Mouse (Mus musculus) E14TG2a.4 (cell line): ENCODE measurements around the gene Zswim1.
A peak's percentile ranks its signal among the peaks of the same experiment; 100 is the strongest.

Experiments
- H3K27me3 ChIP-seq: 2 replicates; pipeline ENCODE4 v1.6.1; 2014; ENCODE audit warnings: low read length, control low read depth; ENCODE audit not compliant: insufficient read depth
- H3K36me3 ChIP-seq: 2 replicates; pipeline ENCODE4 v1.6.1; 2014; ENCODE audit warnings: low read length, control low read depth; ENCODE audit not compliant: insufficient read depth
- H3K4me1 ChIP-seq: replicated peaks from 2 replicates; pipeline ENCODE4 v1.6.1; 2014; ENCODE audit warnings: low read depth, low read length, control low read depth
- H3K4me3 ChIP-seq: replicated peaks from 2 replicates; pipeline ENCODE4 v1.5.1; 2014; ENCODE audit warnings: mild to moderate bottlenecking, low read length
- H3K9me3 ChIP-seq: 2 replicates; pipeline ENCODE4 v1.6.1; 2014; ENCODE audit warnings: low read length, control low read depth
- CTCF ChIP-seq: conservative IDR thresholded peaks from 2 replicates; pipeline ENCODE4 v1.5.1; 2014; ENCODE audit warnings: low read length
- NANOG ChIP-seq: IDR thresholded peaks from 2 replicates; pipeline ENCODE4 v1.6.1; 2014; ENCODE audit warnings: borderline replicate concordance, low read length, mixed read lengths
- POU5F1 ChIP-seq: IDR thresholded peaks from 2 replicates; pipeline ENCODE4 v1.6.1; 2014; ENCODE audit warnings: low read length, borderline replicate concordance

Gene Zswim1

GRCm38 (mm10) chr2:164800252-164801004 is 22.1 kb upstream of the Zswim1 start:
- Histone ChIP-seq H3K27me3 (no peaks in the 10 kb centered on the region), H3K4me3 (no peak overlapping the region), H3K9me3 (no peaks in the 10 kb centered on the region), H3K36me3 (peaks cover 77% of the 10 kb centered on the region), H3K4me1 (peaks cover 48% of the 10 kb centered on the region)
- no peak for TF ChIP-seq POU5F1
- no peak for TF ChIP-seq CTCF
- TF ChIP-seq NANOG: no peak

DNA sequence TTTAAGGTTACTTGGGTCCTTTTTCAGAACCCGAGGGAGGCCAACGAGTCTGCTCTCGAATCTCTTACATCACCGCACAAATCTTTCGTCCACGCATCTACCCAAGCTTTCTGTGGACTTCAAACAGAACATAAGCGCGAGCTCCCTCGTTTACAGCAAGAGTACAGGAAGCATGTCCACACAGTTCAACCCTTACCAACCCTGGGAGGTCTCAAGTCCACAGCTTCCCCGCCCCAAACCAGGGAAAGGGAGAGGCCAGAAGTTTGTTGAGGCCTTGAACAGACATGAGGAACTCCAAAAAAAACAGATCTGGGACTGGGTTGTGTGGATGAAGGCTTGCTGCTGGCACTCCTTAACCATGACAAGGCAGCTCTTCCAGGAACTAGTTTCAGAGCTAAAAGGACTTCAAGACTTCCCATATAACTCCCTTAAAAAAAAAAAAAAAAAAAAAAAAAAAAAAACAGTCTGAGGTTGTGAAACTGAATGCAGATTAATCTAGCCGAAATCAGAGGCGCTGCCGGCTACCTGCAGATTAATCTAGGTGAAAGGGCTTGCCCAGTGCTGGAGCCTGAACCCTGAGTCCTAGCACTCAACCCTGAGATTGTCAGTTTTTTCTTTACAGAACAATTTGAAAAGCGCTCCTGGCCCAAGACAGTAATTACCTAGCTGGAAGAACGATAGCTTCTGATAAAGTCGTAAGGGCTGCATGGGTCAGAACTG is 19.1 kb upstream of the Zswim1 start:
- peaks cover 56% of the 10 kb centered on the region for H3K36me3 ChIP-seq
- peaks cover 56% of the 10 kb centered on the region for H3K4me1 ChIP-seq
- H3K4me3 ChIP-seq: peak overlapping the region; percentile 93
- TF ChIP-seq NANOG (no peak), POU5F1 (no peak), CTCF (no peak)
- H3K27me3 ChIP-seq: no peaks in the 10 kb centered on the region
- H3K9me3 ChIP-seq: no peaks in the 10 kb centered on the region

GRCm38 (mm10) chr2:164803921-164804313 is 18.6 kb upstream of the Zswim1 start:
- H3K4me1 ChIP-seq: peaks cover 59% of the 10 kb centered on the region
- H3K27me3 ChIP-seq: no peaks in the 10 kb centered on the region
- H3K4me3 ChIP-seq: peak overlapping the region; percentile 93
- no peak for TF ChIP-seq POU5F1
- TF ChIP-seq NANOG: no peak
- TF ChIP-seq CTCF: no peak
- H3K9me3 ChIP-seq: no peaks in the 10 kb centered on the region
- peaks cover 57% of the 10 kb centered on the region for H3K36me3 ChIP-seq

DNA sequence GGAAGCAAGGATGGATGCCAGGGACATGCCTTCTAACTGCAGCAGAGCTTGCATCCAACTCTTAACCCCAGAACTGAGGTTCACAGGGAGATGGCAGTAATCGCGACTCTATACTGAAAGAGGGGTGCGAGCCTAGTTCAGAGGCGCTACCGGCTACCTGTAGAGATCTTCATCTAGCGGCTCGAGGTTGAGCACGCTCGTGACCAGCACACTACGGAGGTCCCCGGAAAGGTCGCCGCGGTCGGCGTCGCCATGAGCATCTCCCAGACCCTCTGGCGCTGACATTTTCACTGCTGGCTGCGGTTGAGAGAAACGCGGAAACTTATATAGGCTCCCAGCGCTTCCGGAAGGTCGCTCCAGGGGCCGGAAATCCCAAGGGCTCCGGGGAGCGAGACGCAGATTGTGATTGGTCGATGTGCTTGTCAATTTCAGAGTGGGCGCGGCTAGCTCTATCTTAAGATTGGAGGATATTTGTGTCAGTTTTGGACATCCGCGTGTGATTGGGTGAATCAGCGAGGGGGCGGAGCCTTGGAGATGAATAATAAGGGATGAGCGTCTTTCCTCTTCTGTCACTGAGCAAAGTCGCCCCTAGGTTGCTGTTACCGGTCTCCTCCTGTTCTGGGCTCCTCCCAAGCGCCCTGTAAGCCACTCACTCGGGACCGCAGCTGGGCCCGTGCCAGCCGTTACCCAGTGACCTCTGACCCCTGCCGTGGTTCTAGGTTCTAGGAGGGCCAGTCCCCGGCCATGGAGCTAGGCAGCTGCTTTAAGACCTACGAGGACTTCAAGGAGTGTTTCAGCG is 17.8 kb upstream of the Zswim1 start, which contains the start of the genes Acot8 and Zswim3:
Acot8 (minus strand) TSS at position 350 of the 799 bp plus-strand sequence.
Zswim3 (plus strand) TSS at position 566 of the 799 bp plus-strand sequence.
- Histone ChIP-seq H3K27me3 (no peaks in the 10 kb centered on the region), H3K36me3 (peaks cover 57% of the 10 kb centered on the region), H3K4me1 (peaks cover 58% of the 10 kb centered on the region), H3K9me3 (no peaks in the 10 kb centered on the region), H3K4me3 (peak within 1 kb of the TSS; percentile 93)
- TF ChIP-seq CTCF (no peak), POU5F1 (no peak), NANOG (no peak)

GRCm38 (mm10) chr2:164805332-164805718 is 17.2 kb upstream of the Zswim1 start:
- TF ChIP-seq NANOG (no peak), POU5F1 (no peak), CTCF (no peak)
- peaks cover 57% of the 10 kb centered on the region for H3K36me3 ChIP-seq
- peaks cover 52% of the 10 kb centered on the region for H3K4me1 ChIP-seq

DNA sequence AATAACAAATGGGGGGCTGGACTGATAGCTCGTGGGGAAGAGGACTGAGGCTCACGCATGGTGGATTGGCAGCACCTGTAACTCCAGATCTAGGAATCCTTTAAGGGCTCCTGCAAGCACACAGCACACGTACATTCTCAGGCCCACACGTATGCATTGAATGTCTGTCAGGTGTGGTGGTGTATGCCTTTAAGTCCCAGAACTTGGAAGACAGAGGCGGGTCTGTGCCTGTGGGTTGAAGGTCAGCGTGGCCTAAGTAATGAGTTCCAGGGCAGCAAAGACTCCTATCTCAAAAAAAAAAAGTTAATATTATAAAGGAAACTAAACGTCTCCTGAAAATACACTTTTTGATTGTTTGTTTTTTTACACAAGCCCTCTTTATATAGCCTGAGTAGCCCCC is 15.9 kb upstream of the Zswim1 start:
- no peaks in the 10 kb centered on the region for H3K27me3 ChIP-seq

More at GRCm38 (mm10) chr2:164805332-164805718, 17.2 kb upstream of the Zswim1 start:
- Histone ChIP-seq H3K4me3 (peak overlapping the region; percentile 93), H3K27me3 (no peaks in the 10 kb centered on the region), H3K9me3 (no peaks in the 10 kb centered on the region)

GRCm38 (mm10) chr2:164813557-164813956 is 8.9 kb upstream of the Zswim1 start:
- Histone ChIP-seq H3K4me3 (no peak overlapping the region), H3K27me3 (no peaks in the 10 kb centered on the region), H3K9me3 (no peaks in the 10 kb centered on the region), H3K4me1 (peaks cover 57% of the 10 kb centered on the region), H3K36me3 (peaks cover 62% of the 10 kb centered on the region)
- no peak for TF ChIP-seq NANOG
- TF ChIP-seq CTCF: no peak
- no peak for TF ChIP-seq POU5F1

More for the DNA sequence above, 15.9 kb upstream of the Zswim1 start:
- H3K4me3 ChIP-seq: peak overlapping the region; percentile 93; the same call in 1 of the 2 replicates
- H3K4me1 ChIP-seq: peaks cover 45% of the 10 kb centered on the region
- H3K9me3 ChIP-seq: no peaks in the 10 kb centered on the region
- TF ChIP-seq NANOG (no peak), POU5F1 (no peak), CTCF (no peak)
- peaks cover 54% of the 10 kb centered on the region for H3K36me3 ChIP-seq

DNA sequence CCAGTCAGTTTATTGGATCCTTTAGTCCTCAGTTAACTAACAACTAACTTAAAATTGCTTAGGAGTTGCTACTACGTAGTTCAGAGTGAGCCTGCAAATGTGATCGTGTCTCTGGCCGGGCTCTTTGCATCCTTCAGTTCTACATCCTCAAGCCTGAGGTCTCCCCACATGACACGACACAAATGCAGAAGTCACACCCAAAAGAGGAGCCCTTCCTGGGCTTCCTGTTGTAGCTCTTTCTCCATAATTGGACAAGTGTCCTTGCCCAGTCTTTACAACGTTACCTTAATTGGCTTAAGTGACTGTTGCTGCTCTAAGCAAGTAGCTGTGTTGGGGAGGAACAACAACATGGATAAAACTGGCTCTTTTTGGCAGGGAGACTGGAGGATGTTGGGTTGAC is 7.1 kb upstream of the Zswim1 start:
- H3K9me3 ChIP-seq: no peaks in the 10 kb centered on the region
- TF ChIP-seq POU5F1 (no peak), CTCF (no peak), NANOG (no peak)
- peaks cover 67% of the 10 kb centered on the region for H3K4me1 ChIP-seq
- peaks cover 61% of the 10 kb centered on the region for H3K36me3 ChIP-seq
- H3K4me3 ChIP-seq: no peak overlapping the region
- no peaks in the 10 kb centered on the region for H3K27me3 ChIP-seq
